Mouse (Mus musculus) adipose tissue, adult 10 weeks (tissue): ENCODE data around the gene Trim6. TPM values are rescaled to one million over a fixed set of nuclear protein-coding genes. Genes with fewer than 3 reads are reported as not detected.

Source experiments
- polyA plus RNA-seq: library from polyadenylated mRNA; stranded (reverse); fragments of 350-450 nt; fragmentation: Illumina TruSeq; extraction: RNeasy Lipid Tissue Mini Kit (QIAGEN cat#74804); gene quantifications from one replicate; pipeline ENCODE4 v1.2.3, GENCODE M21; 2014; ENCODE audit warnings: low read depth, low replicate concordance

Trim6 gene
- 1.7 TPM for polyA plus RNA-seq

DNA sequence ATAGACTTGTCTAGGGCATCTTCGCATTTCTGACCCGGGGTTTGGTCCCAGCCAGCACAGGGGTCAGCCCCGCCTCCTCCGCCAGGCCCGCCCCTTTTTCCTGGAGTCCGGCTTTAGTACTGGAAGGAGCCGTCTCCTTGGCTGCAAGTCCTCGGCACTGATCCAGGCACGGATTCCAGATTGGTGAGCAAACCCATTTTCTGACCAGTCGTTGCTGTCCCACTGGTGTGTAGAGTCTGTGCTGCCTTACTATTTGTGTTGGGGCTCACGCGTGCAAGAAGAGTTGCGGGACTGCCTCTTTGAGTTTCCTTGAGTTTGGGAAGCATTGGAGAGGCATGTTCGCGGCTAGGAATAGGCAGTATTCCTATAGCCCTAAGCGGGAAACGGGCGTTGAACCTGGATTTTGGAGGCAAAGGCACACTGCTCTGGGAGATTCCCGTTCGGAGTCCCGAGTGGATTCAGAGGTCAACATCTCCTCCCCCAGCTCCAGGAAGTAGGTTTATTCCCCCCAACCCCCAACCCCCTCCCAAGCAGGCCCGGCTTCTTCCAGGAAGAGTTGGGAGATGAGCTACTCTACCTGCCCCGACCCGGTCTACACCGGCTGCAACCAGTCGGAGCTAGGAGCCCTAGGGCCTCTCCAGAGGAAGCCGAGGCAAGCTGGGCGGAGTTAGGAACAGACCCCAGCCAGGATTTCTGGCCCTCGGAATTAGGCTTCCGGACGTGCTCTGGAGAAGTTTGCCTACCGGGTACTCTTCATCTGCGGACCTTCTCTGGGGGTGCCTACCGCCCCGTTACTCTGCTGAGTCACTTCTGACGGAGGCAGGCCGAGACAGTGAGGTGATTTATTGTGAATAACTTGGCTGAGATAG is at the start of gene Trim6:
Gene Trim6 (plus strand): TSS at position 93 of the 869 bp plus-strand sequence.

DNA sequence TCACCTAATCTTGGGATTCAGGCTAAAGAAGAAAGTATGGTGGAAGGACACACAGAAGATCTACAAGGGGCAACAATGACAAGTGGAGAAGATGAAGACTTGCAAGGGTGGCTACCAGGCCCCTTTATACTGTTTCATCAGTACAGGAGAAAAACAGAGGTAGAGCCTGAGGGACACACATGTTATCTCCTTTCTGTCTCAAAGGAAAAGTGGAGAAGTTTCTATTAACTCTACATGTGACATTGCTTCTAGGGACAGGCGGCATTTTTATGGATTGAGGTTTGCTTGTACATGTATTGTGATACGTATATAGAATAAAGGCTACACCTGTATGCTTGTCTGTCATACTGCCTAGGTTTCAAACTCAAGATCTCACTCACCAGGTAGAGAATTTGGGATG is 35.3 kb upstream of the Trim6 start, which contains the start of gene Olfr648:
Gene Olfr648 (minus strand): TSS at position 101 of the 400 bp plus-strand sequence.

DNA sequence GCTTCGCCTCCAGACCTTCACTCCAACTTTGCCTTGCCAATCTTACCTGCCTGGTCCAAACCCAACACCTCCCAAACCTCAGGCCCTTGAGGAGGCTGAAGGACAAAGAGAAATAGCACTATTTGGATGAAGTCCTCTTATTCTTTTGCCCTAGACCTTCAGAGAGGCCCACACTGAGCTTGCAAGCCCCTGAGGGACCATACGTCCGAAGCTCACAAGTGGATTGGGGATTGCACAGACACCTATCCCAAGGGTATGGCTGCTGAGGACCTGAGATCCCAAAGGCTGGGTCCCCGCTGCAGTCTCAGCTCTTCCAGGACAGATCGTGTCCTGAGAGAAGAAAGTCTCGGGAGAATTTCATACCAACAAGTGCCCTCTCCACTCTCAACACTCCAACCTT is 22.7 kb upstream of the Trim6 start, which contains the start of gene Olfr649:
Gene Olfr649 (minus strand): TSS at position 101 of the 400 bp plus-strand sequence.

DNA sequence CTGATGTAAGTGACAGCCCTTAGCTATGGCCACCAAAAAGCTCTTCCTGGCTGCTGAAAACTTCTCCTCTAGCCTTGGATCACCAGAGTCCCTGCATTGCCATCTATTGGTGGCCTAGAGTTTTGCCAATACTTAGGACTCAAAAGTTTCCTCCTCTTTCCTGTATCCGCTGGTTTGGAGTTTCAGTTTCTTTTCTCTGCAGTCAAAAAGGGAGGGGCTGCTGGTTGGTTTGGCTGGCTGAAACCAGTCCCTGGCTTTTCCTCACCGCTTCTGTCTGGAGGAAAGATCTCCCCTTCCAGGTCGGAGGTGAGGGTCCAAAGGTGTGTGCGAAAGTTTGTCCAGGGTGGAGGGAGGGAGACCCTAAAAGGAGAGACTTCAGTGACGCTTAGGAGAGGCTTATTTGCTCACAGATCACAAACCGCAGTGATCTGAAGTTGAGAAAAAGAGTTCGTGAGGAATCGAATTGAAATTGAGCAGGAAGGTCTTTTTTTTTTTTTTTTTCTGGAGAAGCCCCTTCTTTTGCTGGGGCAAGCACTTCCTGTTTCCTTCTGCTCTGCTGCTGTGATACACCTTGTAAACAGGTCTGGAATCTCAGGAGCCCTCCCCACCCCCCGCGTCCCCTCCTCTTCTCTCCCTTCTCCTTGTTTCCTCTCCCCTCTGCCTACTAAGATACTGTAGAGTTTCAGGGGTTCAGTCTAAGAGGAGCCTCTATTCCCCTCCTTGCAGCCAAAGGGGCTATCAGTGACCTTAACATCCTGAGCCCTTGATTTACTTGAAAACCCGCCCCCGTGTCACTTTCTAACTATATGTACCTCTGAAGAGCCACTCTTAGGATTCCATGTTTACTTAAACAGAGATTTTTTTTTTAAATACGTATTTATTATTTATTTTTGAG is 25.9 kb downstream of the Trim6 start, which contains the start of gene Trim34a:
Gene Trim34a (plus strand): TSS at position 171 of the 895 bp plus-strand sequence.

Other genes with a start within 250 kb of the Trim6 start
- not detected for gene Olfr635, start 247.6 kb upstream of the Trim6 start, polyA plus RNA-seq
- gene Olfr638, start 220.0 kb upstream of the Trim6 start, polyA plus RNA-seq = not detected
- gene Olfr639, start 201.5 kb upstream of the Trim6 start, polyA plus RNA-seq = not detected
- gene Olfr640, start 193.2 kb upstream of the Trim6 start, polyA plus RNA-seq = not detected
- gene Olfr641, start 183.3 kb upstream of the Trim6 start, polyA plus RNA-seq = not detected
- not detected for gene Olfr642, start 166.1 kb upstream of the Trim6 start, polyA plus RNA-seq
- not detected for gene 4930516K23Rik, start 157.3 kb upstream of the Trim6 start, polyA plus RNA-seq
- not detected for gene Olfr644, start 146.9 kb upstream of the Trim6 start, polyA plus RNA-seq
- not detected for gene Olfr645, start 133.3 kb upstream of the Trim6 start, polyA plus RNA-seq
- not detected for gene Olfr646, start 113.9 kb upstream of the Trim6 start, polyA plus RNA-seq
- 0.88 TPM for gene Ubqln5, start 89.0 kb upstream of the Trim6 start, polyA plus RNA-seq
- gene Olfr643, start 81.4 kb upstream of the Trim6 start, polyA plus RNA-seq = not detected
- gene Ubqln3, start 75.5 kb upstream of the Trim6 start, polyA plus RNA-seq = 7.9 TPM
- 6.5 TPM for gene Ubqlnl, start 68.2 kb upstream of the Trim6 start, polyA plus RNA-seq
- gene Olfm5, start 54.0 kb upstream of the Trim6 start, polyA plus RNA-seq = not detected
- not detected for gene Olfr648, start 35.4 kb upstream of the Trim6 start, polyA plus RNA-seq
- gene Olfr649, start 22.8 kb upstream of the Trim6 start, polyA plus RNA-seq = not detected
- 11.9 TPM for gene Trim34a, start 25.7 kb downstream of the Trim6 start, polyA plus RNA-seq
- 2.4 TPM for gene Trim5, start 69.3 kb downstream of the Trim6 start, polyA plus RNA-seq
- gene Trim12a, start 96.7 kb downstream of the Trim6 start, polyA plus RNA-seq = 24.9 TPM
- gene Trim34b, start 110.7 kb downstream of the Trim6 start, polyA plus RNA-seq = 0.42 TPM
- 13.4 TPM for gene Trim12c, start 134.6 kb downstream of the Trim6 start, polyA plus RNA-seq
- 0.25 TPM for gene Trim30b, start 151.1 kb downstream of the Trim6 start, polyA plus RNA-seq
- 0.47 TPM for gene Trim30c, start 182.0 kb downstream of the Trim6 start, polyA plus RNA-seq
- gene Trim30a, start 246.4 kb downstream of the Trim6 start, polyA plus RNA-seq = 9.6 TPM